Mouse (Mus musculus): ENCODE measurements around the gene Kcne3.

- TF ChIP-seq CTCF (IDR thresholded peaks at IDR 0.05; ENCODE audit: low read depth), result no peak
- TF ChIP-seq EP300 (IDR thresholded peaks at IDR 0.05; ENCODE audit: low read depth), result peak; percentile 89
Observed at GRCm38 (mm10) chr7:100179394-100179793, 3.1 kb downstream of the Kcne3 start.
